Mouse (Mus musculus) 3T3-L1 (cell line): Measurements from ENCODE around the gene Bnc1.
A peak's percentile ranks its signal among the peaks of the same experiment; 100 is the strongest.

Experiments used
- DNase-seq: peaks from one replicate; pipeline ENCODE4 v3.0.0-alpha.2; 2015; ENCODE audit warnings: low read depth, low spot score

The Bnc1 gene

GRCm38 (mm10) chr7:81992131-81993061 is at the start of gene Bnc1:
Gene Bnc1 (minus strand): TSS chr7:81992292.
- no peak for DNase-seq

GRCm38 (mm10) chr7:82033347-82033746 is 41.3 kb upstream of the Bnc1 start:
- peak; percentile 83 for DNase-seq

DNA sequence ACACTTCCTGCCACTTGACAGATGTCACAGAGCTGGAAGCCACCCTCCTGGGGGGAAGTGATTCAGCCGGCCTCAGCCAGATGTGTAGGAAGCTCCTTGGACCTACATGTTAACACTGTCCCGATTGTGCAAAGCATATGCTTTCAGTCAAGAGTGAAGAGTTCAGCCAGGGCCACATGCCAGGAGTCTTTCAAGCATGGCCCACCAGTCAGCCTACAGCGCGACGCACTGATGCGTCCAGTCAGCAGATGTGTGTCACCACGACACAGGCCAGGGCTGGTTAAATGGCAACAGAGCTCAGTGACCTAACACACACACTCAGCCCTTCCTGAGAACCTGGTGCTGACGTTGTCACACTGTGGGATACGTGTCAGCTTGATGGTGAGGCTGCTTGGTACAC is 37.6 kb upstream of the Bnc1 start:
- DNase-seq: peak; percentile 82

DNA sequence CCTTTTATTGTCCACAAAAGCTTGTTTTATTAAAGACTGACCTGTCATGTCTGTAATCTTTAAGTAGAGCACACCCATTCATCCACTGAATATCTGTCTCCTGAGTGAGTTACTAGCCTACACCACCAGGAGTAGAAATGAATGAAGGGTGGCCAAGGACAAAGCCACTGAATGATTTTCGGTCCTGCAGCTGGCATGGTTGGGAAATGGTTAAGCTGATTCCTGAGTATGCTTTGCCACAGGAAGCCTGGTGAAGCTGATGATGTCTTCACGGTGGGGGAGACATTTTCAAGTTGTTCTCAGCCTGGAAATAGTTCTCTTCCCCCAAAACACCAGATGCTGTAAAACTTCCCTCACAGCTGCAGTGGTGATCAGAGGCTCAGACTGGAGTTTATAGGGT is 33.7 kb upstream of the Bnc1 start:
- no peak for DNase-seq

GRCm38 (mm10) chr7:82023676-82024075 is 31.6 kb upstream of the Bnc1 start:
- peak; percentile 79 for DNase-seq

- DNase-seq: peak; percentile 38
Measured at GRCm38 (mm10) chr7:82022404-82022803, 30.3 kb upstream of the Bnc1 start.

DNA sequence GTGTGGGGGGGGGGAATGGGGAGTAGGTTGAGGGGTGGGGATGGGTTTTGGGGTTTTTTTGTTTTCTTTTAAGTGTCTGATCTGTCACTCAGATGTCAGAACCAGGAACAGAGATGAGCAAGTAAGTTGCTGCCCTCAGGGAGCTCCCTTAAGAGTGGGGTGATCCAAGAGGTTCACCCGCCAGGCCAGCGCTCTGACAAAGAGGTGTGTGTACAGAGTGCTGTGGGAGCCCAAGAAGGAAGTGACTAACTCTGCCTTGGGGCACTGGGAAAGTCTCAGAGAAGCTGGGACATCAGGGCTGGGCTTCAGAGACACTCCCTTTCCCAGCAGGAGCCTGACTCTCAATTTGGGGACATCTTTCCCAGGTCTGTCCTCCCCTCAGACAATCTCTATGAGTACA is 25.9 kb upstream of the Bnc1 start:
- DNase-seq: peak; percentile 81

- peak; percentile 77 for DNase-seq
Measured at GRCm38 (mm10) chr7:82016751-82017710, 24.9 kb upstream of the Bnc1 start.

- no peak for DNase-seq
Measured at GRCm38 (mm10) chr7:82012472-82012871, 20.4 kb upstream of the Bnc1 start.

- no peak for DNase-seq
Measured at GRCm38 (mm10) chr7:82011534-82012401, 19.7 kb upstream of the Bnc1 start.

GRCm38 (mm10) chr7:82007151-82007550 is 15.1 kb upstream of the Bnc1 start:
- peak; percentile 73 for DNase-seq

- DNase-seq: no peak
Measured at GRCm38 (mm10) chr7:82004228-82004627, 12.1 kb upstream of the Bnc1 start.

DNA sequence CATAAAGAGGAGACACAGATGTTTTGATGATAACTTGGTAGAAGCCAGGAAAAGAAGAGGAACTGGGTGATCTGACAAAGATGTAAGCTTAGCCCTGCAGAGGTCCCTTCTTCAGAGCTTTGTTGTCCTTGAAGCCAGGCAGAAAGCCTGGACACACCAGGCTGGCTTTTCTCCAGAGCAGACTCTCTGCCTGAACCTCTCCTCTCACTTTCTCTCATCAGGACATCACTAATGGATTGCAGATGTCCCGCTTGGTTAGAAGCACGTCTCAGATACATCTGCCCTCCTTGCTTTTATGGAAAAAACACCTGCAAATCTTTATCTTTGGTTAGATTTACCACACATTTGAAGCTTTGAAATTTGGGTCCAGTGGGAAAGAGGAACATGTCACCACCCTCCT is 7.7 kb upstream of the Bnc1 start:
- DNase-seq: peak; percentile 75

GRCm38 (mm10) chr7:81999372-81999771 is 7.3 kb upstream of the Bnc1 start:
- peak; percentile 83 for DNase-seq

GRCm38 (mm10) chr7:81995975-81996374 is 3.9 kb upstream of the Bnc1 start:
- no peak for DNase-seq

DNA sequence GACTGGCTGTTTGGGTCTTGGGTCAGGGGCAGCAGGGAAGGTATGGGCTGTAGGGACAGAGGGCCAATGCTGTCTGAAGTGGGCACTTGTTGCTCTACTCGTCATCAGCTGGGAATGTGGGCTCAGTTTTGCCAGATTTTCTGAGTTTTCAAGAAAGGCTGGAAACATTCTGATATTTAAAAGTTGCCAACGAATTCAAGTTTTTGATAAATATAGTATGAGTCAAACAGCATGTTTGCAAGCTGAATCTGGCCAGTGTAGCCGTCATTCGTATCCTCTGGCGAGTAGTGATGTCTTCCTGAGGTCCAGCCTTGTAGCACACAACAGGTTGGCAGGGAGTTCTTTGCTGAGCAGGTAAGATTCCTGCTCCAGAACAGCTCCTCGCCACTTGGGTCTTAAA is 3.0 kb upstream of the Bnc1 start:
- DNase-seq: peak; percentile 53

GRCm38 (mm10) chr7:81993140-81993539 is 1.0 kb upstream of the Bnc1 start:
- no peak for DNase-seq

DNA sequence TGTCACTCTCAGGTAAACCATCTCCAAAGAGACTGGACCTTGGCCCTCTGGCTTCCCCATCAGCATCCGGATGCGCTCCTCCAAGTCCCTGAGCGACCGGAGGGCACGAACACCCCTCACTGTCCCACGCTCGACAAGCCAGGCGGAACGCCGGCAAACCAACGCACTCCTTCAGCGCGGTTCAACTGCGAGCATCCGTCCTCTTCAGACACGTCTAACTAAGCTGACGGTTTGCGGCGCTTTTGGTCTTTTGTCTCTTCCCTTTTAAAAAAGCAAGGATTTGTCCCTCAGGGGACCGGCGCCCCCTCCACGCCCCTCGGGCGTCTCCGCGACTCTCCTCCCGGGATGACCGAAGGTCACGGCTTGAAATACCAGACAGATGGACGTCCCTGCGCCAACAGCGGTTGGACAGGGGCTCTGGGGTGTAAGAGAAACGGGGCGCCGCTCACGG is 456 bp downstream of the Bnc1 start:
- DNase-seq: peak; percentile 27

- DNase-seq: no peak
Measured at GRCm38 (mm10) chr7:81991116-81991515, 976 bp downstream of the Bnc1 start.

- peak; percentile 52 for DNase-seq
Measured at GRCm38 (mm10) chr7:81983651-81984050, 8.4 kb downstream of the Bnc1 start.

DNA sequence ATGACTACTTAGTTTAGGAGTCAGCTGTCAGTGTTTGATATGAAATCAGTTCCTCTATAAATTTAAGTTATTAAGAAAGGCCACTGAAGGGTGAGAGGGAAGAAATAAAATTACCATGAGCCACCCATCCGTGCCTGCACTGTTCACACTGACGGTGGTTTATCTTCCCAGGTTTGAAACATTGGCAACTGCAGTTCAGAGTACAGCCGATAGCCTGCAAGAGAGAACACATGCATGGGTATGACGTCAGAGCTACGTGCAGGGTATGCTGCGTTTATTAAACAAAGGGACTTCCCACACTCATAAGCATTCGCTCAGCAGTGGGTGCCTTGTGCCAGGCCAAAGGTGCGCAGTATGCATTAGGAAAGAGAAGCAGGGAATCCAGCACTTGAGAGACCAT is 13.8 kb downstream of the Bnc1 start:
- no peak for DNase-seq
